Mouse (Mus musculus): ENCODE measurements around the gene Tdo2.

Tdo2 gene

DNA sequence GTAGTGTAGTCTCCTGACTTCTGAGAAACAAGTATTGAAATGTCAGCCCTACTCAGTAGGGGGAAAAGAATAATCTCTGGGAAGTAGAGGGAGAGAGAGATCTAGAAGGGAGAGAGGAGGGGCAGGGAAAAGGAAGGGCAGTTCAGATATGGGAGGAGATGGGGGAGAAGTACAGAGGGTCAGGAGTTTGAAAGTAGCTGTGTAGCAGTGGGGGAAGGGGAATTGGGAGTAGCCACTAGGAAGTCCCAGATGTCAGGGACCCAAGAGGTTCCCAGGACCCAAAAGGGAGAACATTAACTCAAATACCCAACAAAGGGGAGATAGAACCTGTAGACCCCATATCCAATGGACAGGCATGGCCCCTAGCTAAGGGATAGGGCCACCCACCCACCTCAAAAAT lies at the start of gene Tdo2:
Gene Tdo2 (minus strand): TSS at position 101 of the 400 bp plus-strand sequence.
- DNase-seq = no peak

- DNase-seq = no peak
These were observed 47.1 kb upstream of the Tdo2 start for GRCm38 (mm10) chr3:82023065-82023464.

- no peak for DNase-seq
These were observed 46.5 kb upstream of the Tdo2 start for GRCm38 (mm10) chr3:82022421-82022920.

DNA sequence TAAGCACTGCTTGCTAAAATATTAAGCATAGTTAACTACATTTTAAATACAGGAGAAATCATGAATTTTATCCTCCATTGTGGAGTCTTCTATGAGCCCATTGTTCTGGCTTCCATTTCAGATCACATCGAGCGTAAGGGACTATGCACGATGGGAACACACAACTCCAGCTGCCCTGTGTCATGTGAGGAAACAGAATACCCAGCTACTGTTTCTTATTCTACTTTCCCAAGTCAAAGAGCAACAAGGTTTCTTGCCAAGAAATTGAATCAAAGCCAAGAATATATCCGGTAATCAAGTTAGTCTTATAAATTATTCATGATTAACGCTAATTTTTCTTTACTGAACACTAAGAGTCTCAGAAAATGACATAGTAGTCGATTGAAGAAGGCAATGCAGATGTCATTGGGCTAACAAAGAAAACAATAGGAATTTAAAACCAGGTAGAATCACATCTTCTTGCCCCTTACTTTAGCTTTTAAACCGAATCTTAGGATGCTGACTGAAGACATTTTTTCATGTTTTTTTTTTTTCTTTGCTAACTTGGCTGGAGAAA lies 38.2 kb upstream of the Tdo2 start:
- DNase-seq = no peak

GRCm38 (mm10) chr3:82007002-82007401 lies 31.0 kb upstream of the Tdo2 start:
- DNase-seq = no peak

- peak; percentile 61 for DNase-seq
These were observed 20.0 kb upstream of the Tdo2 start for GRCm38 (mm10) chr3:81995988-81996387.

GRCm38 (mm10) chr3:81995371-81995770 lies 19.4 kb upstream of the Tdo2 start:
- no peak for DNase-seq

GRCm38 (mm10) chr3:81990531-81990930 lies 14.5 kb upstream of the Tdo2 start:
- no peak for DNase-seq

DNA sequence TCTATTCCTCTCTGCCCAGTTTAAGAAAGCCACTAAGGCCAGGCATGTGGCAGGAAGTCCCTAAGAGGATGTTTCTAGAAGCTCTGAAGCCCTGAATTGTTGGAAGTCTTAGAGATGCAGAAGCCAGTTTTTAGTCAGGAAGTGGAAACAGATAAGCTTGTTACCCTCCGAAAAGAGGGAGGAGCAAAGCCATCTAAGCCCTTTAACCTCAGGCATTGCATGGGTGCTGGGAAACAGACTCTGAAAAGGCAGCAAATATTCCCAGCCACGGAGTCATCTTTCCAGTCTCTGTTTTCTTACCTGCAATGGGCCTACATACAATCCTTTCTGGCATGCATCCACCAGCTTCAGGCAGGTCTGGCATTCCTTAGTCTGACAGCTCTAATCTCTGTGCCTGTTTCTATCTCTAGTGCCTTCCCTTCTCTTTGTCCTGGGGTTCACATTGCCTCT lies 13.7 kb upstream of the Tdo2 start:
- no peak for DNase-seq

- DNase-seq = no peak
These were observed 11.6 kb upstream of the Tdo2 start for GRCm38 (mm10) chr3:81987628-81988027.

DNA sequence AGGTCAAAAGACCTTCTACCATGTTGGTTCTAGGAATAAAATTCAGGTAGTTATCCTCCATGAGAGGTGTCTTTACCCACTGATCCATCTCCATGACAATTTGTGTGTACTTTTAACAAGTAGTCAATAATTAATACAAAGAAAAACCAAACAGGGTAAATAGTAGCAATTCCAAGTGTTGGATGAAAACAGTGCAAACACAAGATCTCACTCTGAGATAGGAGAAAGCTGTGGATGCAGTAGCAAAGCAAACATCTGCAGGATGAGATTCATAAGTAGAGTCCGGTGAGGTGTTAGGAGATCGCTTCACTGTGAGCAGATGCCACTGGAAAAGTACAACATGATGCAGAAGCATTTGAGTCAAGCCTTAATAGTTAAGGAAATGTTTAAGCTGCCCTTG lies 10.1 kb upstream of the Tdo2 start:
- DNase-seq = no peak

DNA sequence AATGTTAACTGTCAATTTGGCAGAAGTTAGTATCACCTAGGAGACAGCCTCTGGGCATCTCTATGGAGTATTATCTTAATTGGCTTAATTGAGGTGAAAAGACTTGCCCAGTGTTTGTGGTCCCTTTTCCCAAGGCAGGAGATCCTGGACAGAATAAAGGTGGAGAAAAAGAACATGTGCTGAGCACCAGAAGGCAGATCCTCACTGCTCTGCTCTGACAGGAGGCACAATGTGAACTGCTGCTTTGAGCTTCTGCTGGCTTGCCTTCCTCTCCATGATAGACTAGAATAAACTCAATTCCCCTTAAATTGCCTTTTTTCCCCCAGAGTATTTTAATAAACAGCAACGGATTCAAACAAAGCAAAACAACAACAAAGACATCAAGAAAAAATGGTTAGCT lies 9.1 kb upstream of the Tdo2 start:
- DNase-seq = no peak

- no peak for DNase-seq
These were observed 7.3 kb upstream of the Tdo2 start for GRCm38 (mm10) chr3:81983120-81983895.

DNA sequence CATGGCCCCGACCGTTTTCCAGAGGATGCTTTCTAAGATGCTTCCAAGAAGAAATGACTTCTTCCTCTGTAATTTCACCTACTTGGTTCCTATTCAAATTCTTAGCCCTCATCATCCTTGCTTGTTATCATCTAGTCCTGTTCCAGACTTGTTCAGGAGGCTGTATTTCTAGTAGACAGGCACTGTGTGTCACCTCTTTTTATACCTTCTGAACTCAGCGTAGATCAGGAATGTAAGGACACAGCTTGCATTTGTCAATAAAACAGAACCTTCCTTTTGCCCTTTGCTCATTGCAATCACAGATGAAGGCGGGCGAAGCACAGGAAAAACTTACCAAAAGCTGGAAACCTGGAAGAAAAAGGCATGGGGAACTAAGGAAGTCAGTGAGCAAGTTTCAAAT lies 6.0 kb upstream of the Tdo2 start, which contains the start of gene Asic5:
Gene Asic5 (plus strand): TSS at position 301 of the 400 bp plus-strand sequence.
- DNase-seq = no peak

DNA sequence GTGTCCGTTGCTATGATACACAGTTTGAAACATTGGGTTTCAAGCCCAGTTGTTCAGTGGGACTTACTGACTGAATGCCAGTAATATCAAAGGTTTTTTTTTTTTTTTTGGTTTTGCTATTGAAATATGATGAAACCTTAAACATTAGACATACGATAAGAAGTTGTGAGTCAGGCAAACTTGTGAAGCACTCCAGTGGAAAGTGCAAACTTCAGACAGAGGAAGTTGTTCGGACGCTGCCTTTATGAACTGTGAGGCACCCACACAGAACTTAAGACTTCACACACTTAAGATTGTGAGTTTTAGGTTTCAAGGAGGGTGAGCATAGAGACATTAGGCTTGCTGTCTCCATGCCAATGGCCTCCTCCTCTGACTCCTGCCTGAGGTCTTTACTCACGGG lies 5.6 kb upstream of the Tdo2 start:
- DNase-seq = no peak

DNA sequence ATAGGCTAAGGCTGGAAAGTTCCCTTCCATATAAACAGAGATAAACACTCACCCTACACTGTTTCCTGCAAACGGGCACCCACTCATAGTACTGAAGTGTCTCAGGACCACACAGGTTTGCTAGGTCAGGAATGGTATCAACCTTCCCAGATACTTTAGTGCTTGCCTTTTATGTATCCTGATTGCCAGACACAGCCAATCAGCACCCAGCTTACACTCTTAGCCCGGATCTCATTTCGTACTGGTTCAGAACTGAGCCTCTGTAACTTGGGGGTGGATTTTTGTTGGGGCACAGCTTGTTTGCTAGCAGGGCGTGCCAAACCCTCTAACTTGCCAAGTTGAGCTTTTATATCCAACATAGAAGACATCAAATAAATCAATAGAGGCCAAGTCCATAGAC lies 395 bp downstream of the Tdo2 start:
- no peak for DNase-seq

DNA sequence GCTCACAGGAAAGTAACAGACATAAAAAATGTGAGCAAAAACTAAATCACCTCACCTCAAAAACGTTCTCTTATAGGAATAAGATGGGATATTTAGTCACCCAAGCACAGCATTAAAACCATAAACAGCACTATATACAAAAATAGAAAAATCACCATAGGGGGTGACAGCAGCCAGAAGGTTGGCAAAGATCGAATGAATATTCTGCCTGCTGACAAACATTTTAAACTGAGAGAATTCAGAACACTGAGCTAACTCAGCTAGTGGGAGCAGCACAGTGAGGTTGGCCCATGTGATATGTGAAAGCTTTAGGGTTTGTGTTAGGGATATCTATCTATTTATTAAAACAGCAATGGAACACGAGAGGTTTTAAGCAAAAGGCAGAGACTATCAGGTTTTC lies 11.4 kb downstream of the Tdo2 start:
- DNase-seq = no peak

GRCm38 (mm10) chr3:81963768-81964167 lies 12.2 kb downstream of the Tdo2 start:
- DNase-seq = no peak

GRCm38 (mm10) chr3:81961336-81961735 lies 14.7 kb downstream of the Tdo2 start:
- no peak for DNase-seq

GRCm38 (mm10) chr3:81957484-81957883 lies 18.5 kb downstream of the Tdo2 start:
- no peak for DNase-seq

- no peak for DNase-seq
These were observed 24.2 kb downstream of the Tdo2 start for GRCm38 (mm10) chr3:81951785-81952184.

- DNase-seq = no peak
These were observed 27.0 kb downstream of the Tdo2 start for GRCm38 (mm10) chr3:81949048-81949447.

DNA sequence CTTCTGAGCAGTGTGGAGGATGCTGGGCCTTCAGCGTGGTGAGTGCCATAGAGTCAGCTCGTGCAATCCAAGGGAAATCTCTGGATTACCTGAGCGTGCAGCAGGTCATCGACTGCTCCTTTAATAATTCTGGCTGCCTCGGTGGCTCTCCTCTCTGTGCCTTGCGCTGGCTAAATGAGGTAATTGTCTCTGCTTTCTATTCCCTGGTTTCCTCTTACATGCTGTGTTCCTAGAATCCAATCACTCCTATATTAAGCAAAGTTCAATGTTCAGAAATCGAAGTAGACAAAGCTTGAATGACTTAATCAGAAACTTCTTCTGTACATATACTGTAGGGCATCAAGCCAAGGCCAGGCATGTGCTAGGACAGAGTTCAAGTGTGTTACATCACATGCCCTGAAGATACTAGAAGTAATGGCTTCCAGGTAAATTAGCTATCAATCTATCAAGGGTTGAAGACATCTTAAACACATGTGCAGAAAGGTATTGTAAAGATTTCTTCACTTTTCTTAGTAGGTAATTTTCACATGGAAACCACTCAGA lies 31.1 kb downstream of the Tdo2 start:
- no peak for DNase-seq

DNA sequence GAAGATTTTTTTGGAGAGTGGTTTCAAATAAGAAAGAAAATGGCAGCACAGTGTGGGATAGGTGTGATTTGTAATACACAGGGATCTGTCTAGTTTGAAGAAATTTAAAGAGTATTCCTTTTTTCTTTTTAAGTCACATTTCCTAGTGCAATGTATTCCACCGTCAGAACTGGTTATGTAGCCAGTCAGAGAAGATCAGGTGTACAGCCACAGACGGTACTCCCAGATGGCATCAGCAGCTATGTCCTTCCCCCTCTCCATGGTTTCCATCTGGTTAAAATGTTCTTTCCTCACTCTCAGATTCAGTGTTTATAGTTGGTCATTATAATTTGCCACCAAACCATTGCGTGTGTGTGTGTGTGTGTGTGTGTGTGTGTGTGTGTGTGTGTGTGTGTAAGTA lies 32.9 kb downstream of the Tdo2 start:
- no peak for DNase-seq

All from embryo, embryonic 11 days (tissue).